Mouse (Mus musculus) embryonic fibroblast, embryonic 13.5 days (primary cell): ENCODE measurements at regions not wholly inside any gene's neighbourhood (a gene's known extent, or its start where the extent isn't known, plus 50 kb on each side); places are given as distances from the start of the nearest gene placed in this dataset.

Experiments used
- H3K27ac ChIP-seq: 2 replicates; pipeline ENCODE4 v1.5.1; 2012; ENCODE audit warnings: low read length, control low read depth, inconsistent platforms; ENCODE audit not compliant: insufficient read depth
- H3K4me1 ChIP-seq: 2 replicates; pipeline ENCODE4 v1.6.1; 2011; ENCODE audit warnings: low read length; ENCODE audit not compliant: control insufficient read depth, insufficient read depth
- H3K4me3 ChIP-seq: 2 replicates; pipeline ENCODE4 v1.5.1; 2011; ENCODE audit warnings: mild to moderate bottlenecking, control low read depth, low read length; ENCODE audit not compliant: insufficient read depth
- CTCF ChIP-seq: IDR thresholded peaks from 2 replicates; pipeline ENCODE4 v1.5.1; 2011; ENCODE audit warnings: mild to moderate bottlenecking, control low read depth, low read length, moderate library complexity, borderline replicate concordance; ENCODE audit not compliant: insufficient read depth
- POLR2A ChIP-seq: IDR thresholded peaks from 2 replicates; pipeline ENCODE4 v1.6.1; 2011; ENCODE audit warnings: low read depth, mild to moderate bottlenecking, control low read depth, low read length, moderate library complexity

- no peak overlapping the region for H3K4me3 ChIP-seq
- H3K4me1 ChIP-seq, result no peaks in the 10 kb centered on the region
- no peak overlapping the region for H3K27ac ChIP-seq
- no peak for TF ChIP-seq CTCF
Observed at GRCm38 (mm10) chr1:185822241-185822640, 294.9 kb downstream of the Lyplal1 start.

GRCm38 (mm10) chr1:185823226-185823625 is 293.9 kb downstream of the Lyplal1 start:
- no peak for TF ChIP-seq CTCF
- no peak for TF ChIP-seq POLR2A
- no peak overlapping the region for H3K4me3 ChIP-seq
- H3K27ac ChIP-seq, result no peak overlapping the region
- H3K4me1 ChIP-seq, result no peaks in the 10 kb centered on the region

- no peaks in the 10 kb centered on the region for H3K4me1 ChIP-seq
- TF ChIP-seq POLR2A (no peak), CTCF (no peak)
- no peak overlapping the region for H3K4me3 ChIP-seq
- H3K27ac ChIP-seq, result no peak overlapping the region
Observed at GRCm38 (mm10) chr1:185823956-185824355, 293.2 kb downstream of the Lyplal1 start.

- H3K27ac ChIP-seq, result no peak overlapping the region
- no peak overlapping the region for H3K4me3 ChIP-seq
- TF ChIP-seq POLR2A (no peak), CTCF (no peak)
Observed at GRCm38 (mm10) chr1:185827986-185828385, 289.1 kb downstream of the Lyplal1 start.

GRCm38 (mm10) chr1:185828486-185828885 is 288.6 kb downstream of the Lyplal1 start:
- TF ChIP-seq POLR2A (no peak), CTCF (no peak)
- no peak overlapping the region for H3K4me3 ChIP-seq
- H3K4me1 ChIP-seq, result no peaks in the 10 kb centered on the region
- no peak overlapping the region for H3K27ac ChIP-seq

More at GRCm38 (mm10) chr1:185827986-185828385, 289.1 kb downstream of the Lyplal1 start:
- H3K4me1 ChIP-seq, result no peaks in the 10 kb centered on the region

- TF ChIP-seq CTCF, result no peak
- no peaks in the 10 kb centered on the region for H3K4me1 ChIP-seq
- no peak overlapping the region for H3K27ac ChIP-seq
- H3K4me3 ChIP-seq, result no peak overlapping the region
Observed at GRCm38 (mm10) chr1:185832059-185832458, 285.1 kb downstream of the Lyplal1 start.

- no peak overlapping the region for H3K27ac ChIP-seq
- H3K4me1 ChIP-seq, result no peaks in the 10 kb centered on the region
- H3K4me3 ChIP-seq, result no peak overlapping the region
- TF ChIP-seq POLR2A (no peak), CTCF (no peak)
Observed at GRCm38 (mm10) chr1:185834171-185834570, 282.9 kb downstream of the Lyplal1 start.

- no peak overlapping the region for H3K4me3 ChIP-seq
- no peak overlapping the region for H3K27ac ChIP-seq
- no peak for TF ChIP-seq POLR2A
- no peak for TF ChIP-seq CTCF
- H3K4me1 ChIP-seq, result no peaks in the 10 kb centered on the region
Observed at GRCm38 (mm10) chr1:185836632-185837281, 280.4 kb downstream of the Lyplal1 start.

- TF ChIP-seq POLR2A (no peak), CTCF (no peak)
- Histone ChIP-seq H3K27ac (no peak overlapping the region), H3K4me3 (no peak overlapping the region), H3K4me1 (no peaks in the 10 kb centered on the region)
Observed at GRCm38 (mm10) chr1:185842481-185842880, 274.6 kb downstream of the Lyplal1 start.

GRCm38 (mm10) chr1:185847161-185847560 is 269.9 kb downstream of the Lyplal1 start:
- TF ChIP-seq POLR2A (no peak), CTCF (no peak)
- no peaks in the 10 kb centered on the region for H3K4me1 ChIP-seq
- H3K27ac ChIP-seq, result no peak overlapping the region
- H3K4me3 ChIP-seq, result no peak overlapping the region

GRCm38 (mm10) chr1:185850590-185850989 is 266.5 kb downstream of the Lyplal1 start:
- no peak overlapping the region for H3K27ac ChIP-seq
- H3K4me3 ChIP-seq, result no peak overlapping the region
- no peaks in the 10 kb centered on the region for H3K4me1 ChIP-seq
- TF ChIP-seq CTCF (no peak), POLR2A (no peak)
